Mouse (Mus musculus) left cerebral cortex, adult 9 months (tissue): ENCODE measurements around the gene Tgfa.

Source experiments
- DNase-seq, 2 experiments: peaks; one replicate each; pipeline ENCODE4 v3.0.0; 2022; ENCODE audit warnings: low spot score in 2 of 2

The Tgfa gene

DNA sequence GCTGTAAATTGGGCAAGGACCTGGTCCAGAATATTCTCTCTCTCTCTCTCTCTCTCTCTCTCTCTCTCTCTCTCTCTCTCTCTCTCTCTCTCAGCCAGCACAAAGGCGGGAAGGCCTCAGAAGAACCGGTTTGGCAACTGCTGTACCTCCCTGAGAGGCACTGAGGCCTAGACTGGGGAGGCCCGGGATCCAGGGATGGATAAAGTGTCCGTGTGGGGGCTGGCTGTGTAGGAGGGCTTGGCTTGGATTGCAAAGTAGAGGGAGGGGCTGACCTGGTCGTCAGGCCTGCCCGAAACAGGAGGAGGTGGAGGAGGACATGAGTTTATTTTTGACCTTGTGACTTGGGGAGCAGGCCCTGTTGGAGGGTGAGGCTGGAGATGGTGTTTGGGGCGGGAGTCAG, 27.4 kb downstream of the Tgfa start:
- DNase-seq = no peak

DNA sequence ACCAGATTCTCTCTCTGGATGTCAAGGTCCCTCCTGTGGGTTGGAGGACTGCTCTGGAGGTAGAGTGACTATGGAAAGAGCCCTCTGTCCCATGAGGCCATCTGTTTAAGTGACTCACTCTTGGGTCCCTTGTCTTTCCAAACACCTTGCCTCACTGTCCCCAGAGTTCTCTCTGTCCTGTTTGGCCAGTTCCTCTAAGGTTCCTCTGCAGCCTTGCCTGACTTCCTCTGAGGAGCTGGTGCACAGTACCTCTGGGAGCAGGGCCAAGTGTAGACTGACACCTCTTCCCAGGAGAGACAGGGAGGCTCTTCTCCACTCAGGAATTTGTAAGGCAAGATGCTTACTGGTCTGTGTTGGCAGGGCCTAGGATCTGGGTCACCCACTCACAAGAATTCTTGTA, 30.6 kb downstream of the Tgfa start:
- no peak for DNase-seq

DNA sequence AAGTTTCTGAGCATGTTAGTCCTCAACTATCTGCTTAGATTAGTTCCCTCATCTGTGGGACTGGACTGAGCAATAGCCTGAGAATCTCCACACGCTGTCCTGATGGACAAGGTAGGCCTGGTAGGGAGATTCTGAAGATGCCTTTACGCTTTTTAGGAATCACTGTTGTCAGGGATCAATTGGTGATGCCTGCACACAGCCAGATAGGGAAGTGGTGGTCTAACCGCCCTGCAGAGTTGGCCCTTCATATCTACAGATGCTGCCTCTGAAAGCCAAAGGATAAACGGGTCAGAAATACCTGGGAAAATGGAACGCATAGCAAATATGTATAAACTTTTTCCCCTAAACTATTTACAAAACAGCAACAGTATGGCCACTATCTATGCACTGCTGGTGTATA, 37.3 kb downstream of the Tgfa start:
- no peak for DNase-seq

DNA sequence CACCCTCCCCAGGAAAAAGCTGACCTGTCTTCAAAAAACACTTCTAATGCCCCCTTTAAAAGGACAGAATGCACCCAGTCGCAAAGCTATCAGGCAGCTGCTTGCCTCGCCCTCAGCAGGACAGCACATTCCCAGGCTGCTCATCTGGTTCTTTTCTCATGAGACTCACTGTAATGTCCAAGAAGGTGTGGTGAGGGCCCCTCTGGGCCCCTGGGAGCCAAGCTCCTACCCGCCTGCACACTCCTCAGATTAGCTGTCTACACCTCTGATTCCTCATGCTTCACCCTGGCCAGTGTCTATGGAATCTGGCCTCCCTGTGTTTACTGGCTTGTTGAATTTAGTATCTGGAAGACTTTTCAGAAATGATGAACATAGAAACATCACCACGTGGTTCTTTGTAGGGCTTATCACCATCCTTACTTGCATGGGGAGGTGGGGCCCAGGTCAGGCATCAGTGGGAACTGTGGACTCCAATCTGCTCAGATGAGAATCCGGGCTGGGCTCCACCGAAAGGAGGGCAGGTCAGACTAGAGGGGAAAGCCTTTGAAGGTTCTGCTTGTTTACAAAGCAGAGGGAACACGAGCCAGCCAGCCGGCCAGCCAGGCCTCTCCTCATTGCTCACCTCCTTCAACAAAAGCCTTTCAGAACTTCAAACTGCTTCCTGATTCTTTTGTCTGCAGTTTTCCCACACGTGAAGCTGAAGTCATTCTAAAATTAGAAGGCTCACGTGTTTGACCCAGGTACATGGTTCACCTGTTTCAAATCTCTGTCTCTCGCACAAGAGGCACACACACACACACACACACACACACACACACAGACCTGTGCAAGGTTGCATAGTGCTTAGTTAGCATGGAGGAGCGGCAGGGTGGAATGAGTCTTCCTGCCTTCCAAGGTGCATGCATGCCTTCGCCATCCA, 38.7 kb downstream of the Tgfa start:
- DNase-seq = no peak

DNA sequence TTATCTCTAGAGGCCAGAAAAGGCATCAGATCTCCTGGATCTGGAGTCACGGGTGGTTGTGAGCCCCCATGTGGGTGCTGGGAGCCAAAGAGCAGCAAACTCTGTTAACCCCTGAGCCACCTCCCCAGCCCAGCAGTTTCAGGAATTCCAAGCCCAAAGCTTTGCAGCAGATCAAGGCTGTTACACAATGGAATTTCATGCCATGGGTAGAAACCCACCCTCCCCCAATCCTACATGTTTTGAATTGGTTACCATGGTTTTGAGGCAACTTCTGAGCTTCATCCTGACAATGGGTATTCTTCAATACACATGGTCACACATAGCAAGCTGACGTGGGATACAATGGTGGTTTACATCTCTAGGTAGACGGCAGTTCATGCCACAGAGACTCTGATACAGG, 49.8 kb downstream of the Tgfa start:
- DNase-seq = no peak

DNA sequence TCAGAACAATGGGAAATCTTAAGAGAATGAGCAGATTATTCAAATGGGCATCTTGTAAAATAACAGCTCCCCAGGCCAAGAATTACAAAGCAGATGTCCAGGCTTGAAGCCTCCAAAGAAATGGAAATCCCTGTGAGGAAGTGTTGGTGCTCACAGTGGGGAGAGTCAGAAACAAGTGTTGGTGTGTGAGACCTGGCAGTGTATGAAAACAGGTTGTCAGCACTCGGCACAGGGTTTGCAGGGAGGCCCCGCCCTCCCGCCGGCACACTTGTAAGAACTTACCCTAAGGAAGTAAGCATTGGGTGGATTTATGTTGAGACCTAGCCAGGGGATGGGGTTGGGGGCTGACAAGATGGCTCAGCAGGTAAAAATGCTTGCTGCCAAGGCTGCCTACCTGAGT, 50.9 kb downstream of the Tgfa start:
- DNase-seq = no peak

DNA sequence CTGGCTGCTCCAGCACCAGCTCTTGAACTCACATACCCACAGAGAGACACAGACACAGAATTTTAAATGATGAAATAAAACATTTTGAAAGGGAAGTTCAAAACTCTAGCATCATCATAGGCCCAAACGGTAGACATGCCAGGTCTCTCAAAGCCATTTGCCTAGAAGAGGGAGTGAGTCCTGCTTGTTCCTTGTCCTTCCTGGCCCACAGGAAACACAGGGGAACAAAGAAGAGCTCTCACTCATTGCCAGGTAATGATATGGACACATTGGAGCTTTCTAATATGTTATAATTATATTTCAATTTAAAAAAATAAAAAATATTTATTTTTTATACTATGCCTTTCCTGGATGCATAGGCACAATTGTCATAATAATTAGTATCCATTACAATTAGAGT, 53.5 kb downstream of the Tgfa start:
- DNase-seq = no peak

DNA sequence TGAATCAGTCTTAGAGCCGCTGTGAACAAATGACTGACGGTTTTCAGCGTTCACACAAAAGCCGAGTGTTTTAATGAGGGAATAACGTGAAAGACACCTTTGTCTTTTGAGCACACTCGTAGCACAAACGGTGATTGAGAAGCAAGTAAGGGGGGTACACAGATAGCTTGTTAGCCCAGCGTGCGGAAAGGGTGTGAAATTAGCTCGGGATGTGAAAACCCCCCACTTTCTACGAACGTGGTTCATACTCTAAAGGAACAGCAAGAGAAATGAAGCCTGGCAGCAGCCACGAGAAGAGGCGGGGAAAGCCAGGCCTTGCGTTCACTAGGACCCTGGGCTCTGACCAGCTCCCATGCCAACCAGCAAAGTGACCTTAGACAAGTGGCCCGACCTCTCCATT, 54.0 kb downstream of the Tgfa start:
- DNase-seq = peak in 1 of 2 experiments; percentile 15

DNA sequence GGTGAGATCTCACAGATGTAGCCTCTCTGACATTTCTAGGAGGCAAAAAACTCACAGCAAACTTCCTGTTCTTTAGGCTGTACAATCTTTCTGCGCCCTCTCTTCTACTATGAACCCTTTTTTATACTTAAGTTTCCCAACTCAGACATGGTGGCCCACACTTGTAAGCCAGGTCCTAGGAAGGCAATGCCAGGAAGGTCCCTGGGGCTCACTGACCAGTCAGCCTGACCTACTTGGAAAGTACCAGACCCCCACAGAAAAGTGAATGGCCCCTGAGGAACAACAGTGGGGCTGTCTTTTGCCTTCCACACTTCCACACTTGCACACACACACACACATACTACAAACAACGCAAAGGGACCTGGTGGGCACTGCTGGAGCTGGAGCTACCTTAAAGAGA, 55.2 kb downstream of the Tgfa start:
- no peak for DNase-seq

DNA sequence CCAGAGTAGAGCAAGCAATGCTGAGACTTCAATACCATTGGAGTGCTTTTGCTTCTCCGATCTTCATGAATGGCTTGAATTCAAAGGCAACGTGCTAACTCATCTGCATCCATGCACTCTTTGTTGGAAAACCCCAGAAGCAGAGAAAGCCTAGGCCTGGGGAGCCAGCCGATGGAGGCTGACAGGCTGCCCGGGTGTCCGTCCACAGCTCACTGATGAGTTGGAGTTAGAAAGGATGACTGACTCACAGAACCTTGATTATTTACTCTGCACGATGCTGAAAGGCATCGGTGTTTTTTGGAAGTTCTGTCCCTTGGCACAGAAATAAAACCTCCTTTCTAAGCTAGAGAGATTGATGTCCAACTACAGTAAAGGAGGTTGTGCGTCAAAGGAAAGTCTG, 55.8 kb downstream of the Tgfa start:
- peak in 1 of 2 experiments; percentile 20 for DNase-seq

DNA sequence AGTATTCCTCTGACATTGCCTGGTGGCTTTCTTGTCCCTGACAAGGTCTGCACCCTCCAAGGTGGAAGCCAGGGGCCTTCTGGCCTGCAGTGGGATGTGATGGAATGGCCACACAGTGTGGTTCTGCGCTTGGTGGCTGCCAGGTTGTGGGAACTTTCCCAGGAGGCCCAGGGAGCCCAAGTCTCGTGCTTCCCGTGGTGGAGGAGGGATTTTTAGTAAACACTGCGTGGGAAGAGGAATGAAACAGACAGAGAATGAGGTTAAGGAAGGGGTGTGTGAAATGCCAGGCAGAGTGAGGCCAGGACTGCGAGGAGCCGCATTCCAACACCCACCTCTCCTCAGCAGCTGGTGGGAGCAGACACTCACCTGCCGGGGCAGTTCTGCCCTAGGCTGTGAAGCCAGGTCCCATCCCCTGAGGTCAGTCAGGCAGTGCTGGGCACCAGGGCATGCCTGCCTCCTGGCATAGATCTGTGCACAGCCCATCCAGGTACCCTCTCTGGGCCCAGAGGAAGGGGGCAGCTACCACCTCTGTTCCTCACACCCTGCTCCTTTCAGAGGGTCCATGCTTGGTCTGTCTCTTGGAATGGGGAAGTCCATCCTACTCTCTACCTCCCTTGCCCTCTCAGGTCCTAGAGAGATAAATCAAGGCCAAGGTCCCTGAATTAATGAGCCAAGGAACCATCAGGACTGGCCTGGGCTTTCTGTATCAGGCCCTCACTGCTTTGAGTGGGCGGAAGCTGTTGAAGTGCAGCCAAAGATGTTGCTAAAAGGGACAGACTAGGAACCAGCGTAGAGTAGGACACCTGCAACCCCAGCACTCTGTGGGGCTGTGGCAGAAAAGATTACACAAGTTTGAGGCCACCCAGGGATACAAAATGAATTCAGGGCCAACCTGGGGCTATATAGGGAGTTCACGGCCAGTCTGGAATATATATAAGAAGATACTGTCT, 57.4 kb downstream of the Tgfa start:
- peak in 1 of 2 experiments; percentile 11 for DNase-seq

DNA sequence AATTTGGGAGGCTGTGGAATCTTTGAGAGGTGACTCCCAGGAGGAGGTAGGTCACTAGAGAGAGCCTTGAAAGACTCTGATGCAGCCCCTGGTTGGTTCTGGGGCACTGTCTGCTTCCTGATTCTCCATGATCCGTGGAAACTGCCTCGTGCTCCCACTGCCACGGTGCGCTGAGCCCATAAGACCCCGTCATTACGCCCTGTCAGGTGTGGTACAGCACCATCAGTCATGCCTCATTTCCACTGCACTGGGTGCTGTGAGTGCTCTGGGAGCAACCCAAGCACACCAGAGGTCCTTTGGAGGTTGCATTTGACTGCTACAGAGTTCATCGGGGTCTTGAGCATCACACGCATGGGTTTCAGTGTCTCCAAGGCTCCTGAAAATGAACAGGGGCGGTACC, 60.9 kb downstream of the Tgfa start:
- DNase-seq = no peak

DNA sequence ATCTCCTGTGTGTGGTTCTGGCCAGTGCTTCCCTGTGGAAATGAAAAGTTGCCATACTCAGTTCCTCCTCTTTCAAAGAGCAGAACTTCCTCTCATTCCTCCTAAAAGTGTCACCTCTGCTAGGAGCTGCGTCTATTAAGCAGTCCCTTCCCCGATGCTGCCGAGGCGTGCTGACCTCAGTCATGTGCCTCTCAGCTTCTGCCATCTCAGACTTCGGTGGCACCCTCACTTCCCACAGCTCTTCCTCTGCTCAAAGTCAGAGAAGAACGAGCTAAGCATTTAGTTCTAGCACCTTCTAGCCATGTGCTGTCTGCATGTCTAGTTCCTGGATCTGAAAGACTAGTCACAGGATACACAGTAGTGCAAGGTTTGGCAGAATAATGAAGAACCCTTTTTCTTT, 64.2 kb downstream of the Tgfa start:
- peak in 1 of 2 experiments; percentile 10 for DNase-seq

DNA sequence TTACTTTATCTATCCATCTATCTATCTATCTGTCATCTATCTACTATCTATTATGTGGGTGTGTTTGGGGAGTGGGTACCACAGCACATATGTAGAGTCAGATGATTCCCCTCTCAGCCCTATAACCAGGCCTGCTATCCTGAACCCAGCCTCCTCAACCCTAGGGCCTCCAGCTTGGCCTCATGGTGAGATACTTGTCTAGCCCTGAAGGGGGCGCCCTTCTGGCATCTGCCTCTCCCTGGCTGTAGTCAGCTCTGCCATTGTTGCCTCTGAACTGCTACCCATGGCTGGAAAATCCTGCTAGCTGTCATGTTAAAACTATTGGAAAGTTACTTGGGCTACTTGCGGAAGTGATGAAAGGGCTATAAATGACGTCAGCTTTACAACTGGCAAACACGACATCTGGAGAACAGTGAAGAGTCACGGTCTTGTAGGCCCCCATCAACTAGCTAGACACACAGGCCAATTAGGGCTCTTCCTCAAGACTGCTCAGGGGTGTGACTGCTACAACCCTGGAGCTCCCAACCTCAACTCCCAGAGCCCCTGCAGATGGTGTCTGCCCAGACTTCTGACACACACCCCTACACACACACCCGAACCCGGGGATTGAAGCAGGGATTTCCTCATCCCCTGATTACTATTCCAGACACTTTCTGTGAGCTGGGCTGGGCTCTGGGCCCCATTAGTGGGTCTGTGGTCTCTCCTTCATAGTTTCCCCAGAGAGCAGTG, 65.5 kb downstream of the Tgfa start:
- no peak for DNase-seq

DNA sequence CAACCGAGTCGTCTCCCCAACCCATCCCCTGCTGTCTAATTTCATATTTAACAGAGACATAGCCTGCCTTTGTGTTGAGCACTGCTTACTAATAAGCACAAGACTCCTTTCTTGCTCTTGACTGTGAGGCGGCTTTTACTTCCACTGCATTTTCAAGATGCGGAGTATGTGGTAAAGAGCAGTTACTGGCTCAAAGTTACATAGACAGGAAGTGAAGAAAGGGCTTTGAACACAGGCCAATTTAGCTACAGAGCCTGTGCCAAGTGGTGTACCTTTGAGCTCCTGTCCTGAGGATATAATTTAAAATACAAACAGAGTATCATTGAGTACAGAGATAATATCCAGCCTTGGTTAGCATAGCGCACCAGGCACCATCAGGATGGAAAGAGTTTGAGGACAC, 71.8 kb downstream of the Tgfa start:
- no peak for DNase-seq

DNA sequence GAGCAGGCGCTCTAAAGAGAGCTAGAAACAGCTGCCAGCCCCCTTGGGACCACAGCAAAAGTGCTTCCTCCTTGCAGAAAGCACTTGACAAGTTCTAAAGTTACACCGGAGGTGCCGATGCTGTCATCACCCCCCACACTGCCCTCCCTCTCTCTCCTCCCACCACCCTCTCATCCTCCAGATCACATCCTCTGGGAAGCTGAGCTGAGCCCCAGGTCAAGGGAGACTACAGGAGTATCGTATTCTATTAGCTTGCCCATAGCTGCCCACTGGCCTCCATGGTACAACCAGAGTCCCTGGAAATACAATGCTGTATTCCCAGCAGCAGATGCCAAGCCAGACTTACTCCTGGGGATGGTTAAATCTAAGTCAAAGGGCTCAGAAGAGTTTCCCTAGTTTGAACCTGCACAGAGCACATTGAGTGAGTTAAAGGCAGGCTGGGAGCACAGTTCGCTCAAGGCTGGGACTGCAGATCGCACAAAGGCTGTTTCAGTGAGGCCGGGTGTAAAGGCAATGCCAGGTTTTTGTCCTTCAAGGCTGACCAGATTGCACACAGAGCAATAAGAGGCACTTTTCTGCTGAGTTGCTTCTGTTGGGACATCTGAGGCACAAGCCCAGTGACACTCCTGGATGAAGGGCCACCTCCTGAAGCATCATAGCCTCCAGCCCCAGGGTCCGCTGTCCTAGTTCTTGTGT, 75.5 kb downstream of the Tgfa start:
- DNase-seq = no peak

DNA sequence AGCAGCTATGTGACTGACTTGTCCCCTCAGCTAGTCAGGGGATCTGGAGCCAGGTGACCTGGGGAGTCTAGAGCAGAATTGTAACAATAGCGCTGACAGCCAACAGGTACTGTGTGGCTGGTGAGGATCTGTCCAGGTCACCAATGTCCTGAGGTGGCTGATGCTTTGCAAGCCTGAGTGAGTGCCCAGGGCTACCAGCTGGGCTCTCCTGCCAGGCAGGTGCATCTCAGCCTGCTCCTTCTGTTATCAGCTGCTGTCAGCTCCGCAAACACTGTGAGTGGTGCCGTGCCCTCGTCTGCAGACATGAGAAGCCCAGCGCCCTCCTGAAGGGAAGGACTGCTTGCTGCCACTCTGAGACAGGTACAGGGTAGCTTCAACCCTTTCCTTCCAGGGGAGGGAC, 76.1 kb downstream of the Tgfa start:
- no peak for DNase-seq

DNA sequence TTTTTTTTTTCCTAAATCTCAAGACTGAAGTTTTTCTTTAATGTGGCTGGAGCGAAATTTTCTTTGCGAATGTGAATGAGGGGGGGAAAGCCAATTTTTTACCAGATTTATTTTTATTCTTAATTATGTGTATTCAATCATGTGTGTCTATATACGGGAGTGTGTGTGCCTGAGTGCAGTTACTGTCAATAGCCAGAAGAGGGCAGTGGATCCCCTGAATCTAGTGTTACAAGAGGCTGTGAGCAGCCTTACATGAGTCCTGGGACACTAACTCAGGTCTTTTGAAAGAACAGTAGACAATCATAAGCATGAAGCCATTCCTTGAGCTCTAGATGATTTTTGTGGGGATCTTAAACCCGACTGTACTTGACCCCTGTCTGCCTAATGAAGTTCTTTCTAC, 80.7 kb downstream of the Tgfa start:
- no peak for DNase-seq

DNA sequence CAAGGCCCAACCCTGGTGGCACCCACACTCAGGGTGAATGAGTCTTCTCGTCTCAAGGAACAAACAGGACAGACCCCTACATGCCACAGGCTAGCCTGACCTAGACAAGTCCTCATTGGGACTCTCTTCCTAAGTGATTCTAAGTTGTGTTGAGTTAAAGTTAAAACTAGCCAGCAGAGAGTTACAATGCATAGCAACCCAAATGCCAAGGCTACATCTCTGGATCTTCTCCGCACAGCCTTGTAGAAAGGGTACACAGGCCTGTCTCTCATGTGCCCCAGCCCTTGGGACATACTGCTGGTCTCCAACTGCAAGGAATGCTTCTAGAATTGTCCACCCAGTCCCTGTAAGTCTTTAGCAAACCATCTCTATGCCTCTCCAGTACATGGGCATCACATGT, 81.8 kb downstream of the Tgfa start:
- DNase-seq = no peak

DNA sequence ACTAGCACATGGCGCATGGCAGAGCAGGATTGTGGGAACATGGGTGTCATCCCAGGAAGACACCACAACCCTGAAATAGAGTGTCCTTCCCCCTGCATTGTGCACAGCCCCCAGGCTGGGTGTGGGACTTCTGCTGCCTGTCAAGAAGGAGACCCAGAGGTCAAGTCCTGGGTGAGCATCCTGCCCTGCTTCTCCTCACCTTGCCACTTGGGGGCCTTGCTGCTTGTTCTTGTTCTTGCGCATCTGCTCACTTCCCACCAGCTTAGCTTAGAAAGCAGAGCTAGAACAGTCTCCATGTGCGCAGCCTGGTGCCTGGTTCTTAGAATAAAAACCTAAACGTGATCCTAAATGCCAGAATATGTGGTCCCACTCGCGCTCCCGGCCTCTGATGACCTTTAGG, 82.6 kb downstream of the Tgfa start:
- DNase-seq = no peak

DNA sequence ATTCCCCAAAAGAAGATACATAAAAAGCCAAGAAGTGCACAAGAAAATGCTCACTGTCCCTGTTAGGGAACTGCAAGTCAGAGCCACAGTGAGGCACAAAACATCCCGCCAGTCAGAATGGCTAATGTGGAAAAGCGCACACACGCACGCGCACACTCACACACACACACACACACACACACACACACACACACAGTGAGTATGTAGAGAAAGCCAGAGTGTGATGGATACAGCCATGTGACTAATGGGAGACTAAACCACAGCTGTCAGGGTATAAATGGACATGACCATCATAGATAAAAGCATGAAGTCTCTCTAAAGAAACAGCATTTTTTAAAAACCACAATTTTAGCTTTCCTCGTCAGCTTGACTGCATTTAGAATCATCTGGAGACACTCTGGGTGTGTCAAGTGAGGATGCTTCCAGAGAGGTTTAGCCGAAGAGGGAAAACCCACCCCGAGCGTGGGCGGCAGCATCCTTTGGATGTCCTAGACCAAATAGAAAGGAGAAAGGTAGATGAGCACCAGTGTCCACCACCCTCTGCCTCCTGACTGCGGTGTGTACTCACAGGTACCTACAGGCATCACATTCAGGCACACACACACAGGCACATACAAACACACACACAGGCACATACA, 86.7 kb downstream of the Tgfa start:
- DNase-seq = no peak
